Mouse (Mus musculus) gastrocnemius, postnatal 10 days (tissue): ENCODE measurements at regions not wholly inside any gene's neighbourhood (a gene's known extent, or its start where the extent isn't known, plus 50 kb on each side); places are given as distances from the start of the nearest gene placed in this dataset.

Source experiments
- DNase-seq: peaks from one replicate; pipeline ENCODE4 v3.0.0; 2021; ENCODE audit warnings: mixed read lengths

DNA sequence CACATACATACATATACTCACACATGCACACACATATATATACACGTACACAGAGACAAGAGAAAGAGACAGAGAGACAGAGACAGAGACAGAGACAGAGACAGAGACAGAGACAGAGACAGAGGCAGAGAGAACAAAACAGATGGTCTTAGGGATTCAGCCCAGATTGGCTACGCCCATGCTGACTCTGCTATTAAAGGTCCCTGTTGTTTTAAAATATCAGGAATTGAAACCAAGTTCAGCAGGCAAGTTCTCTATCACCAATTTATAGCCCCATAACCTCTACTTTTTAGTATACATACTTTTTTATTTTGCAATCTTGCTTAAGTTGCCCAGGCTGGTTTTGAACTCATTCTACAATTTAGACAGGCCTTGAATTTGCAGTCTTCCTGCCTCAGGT is 115.9 kb downstream of the Zfp36l2 start:
- DNase-seq, result no peak

- DNase-seq, result no peak
Observed at GRCm38 (mm10) chr17:84070596-84070995, 117.2 kb downstream of the Zfp36l2 start.

GRCm38 (mm10) chr17:84067102-84067501 is 120.6 kb downstream of the Zfp36l2 start:
- DNase-seq, result no peak

DNA sequence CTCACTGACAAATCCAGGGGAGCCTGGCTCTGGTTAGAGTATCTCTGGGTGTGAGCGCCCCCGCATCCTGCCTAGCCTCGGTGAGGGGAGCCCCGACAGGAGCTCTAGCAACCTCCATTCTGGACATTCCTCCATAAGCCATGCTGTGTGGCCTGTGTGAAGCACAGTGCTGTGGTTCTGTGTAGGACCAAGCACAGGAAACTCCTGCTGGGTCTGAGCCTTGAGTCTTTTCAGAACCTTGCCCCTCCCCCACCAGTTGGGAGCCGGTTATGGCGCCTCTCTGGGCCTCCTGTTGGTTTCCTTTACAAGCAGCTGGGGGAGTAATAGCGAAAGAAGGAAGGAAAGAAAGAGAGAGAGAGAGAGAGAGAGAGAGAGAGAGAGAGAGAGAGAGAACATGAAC is 124.0 kb downstream of the Zfp36l2 start:
- no peak for DNase-seq

DNA sequence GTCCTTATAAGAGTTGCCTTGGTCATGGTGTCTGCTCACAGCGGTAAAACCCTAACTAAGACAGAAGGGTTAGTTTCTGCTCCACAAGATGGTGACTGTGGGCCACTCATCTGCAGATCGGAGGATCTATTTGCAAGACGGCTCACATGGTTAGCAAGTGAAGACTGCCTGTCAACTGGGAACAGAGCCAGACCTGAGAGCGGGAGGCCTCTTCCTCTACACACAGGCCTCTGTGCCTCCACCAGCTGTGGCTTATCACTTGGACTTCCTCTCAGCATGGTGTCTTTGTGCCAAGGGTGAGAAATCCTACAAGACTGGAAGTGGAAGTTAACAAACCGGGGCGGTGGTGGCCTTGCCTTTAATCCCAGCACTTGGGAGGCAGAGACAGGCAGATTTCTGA is 126.1 kb downstream of the Zfp36l2 start:
- no peak for DNase-seq

GRCm38 (mm10) chr17:84056469-84056868 is 131.3 kb downstream of the Zfp36l2 start:
- no peak for DNase-seq

- DNase-seq, result no peak
Observed at GRCm38 (mm10) chr17:84052437-84052836, 135.3 kb downstream of the Zfp36l2 start.

GRCm38 (mm10) chr17:84051212-84051611 is 136.5 kb downstream of the Zfp36l2 start:
- DNase-seq, result no peak

DNA sequence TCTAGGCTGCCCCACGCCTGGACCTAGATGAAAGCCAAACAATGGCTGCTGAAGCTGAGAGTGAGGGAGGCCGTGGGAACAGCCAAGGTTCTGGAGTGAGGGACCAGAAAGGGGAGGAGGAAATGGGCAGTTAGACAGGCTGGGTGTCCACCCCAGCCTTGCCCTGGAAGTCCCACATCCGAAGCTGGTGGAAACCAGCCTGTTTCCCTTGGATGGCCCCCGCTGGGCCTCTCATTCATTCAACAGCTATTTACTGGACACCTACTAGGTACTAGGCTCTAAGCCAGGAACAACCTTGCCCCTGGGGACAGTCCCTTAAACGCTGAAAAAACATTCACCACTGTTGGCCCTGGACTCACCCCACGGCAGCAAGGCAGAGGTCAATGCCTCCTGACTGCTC is 139.2 kb downstream of the Zfp36l2 start:
- DNase-seq, result no peak

DNA sequence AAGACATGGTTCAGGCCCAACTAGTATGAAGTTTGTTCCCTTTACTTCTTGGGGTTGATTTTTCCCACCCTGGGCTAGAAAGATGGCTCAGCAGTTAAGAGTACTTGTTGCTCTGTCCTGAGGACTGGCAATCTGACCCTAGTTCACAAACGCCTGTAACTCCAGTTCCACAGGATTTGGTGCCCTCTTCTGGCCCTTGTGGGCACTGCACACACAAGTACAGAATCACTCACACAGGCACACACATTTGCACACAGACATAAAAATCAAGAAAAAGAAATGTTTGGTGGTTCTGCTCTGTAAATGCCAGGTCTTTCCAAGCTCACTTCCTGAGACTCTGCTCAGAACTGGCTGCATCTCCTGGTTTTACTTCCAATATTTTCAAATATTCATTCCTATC is 140.2 kb downstream of the Zfp36l2 start:
- no peak for DNase-seq

- DNase-seq, result no peak
Observed at GRCm38 (mm10) chr17:84045812-84046211, 141.9 kb downstream of the Zfp36l2 start.

DNA sequence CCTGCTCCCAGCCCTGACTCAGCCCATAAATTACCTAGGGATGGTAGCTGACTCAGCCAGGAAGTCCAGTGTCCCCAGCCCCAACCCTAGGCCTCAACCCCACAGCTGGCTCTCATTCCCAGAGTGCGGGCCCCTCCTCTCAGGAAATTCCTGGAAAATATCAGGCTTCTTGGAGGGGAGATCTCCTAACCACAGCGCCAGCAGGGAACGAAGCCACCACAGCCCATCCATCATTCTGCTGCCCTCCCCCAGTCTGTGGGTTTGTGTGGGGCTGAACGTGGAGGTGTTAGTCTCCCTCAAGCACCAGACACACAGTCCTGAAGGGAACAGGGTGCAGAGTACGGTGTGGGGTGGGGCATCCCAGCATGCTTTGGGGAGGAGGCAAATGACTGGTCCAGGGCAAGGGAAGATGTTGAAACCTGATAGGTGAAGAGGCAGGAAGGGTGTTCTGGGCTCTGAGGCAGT is 143.2 kb downstream of the Zfp36l2 start:
- DNase-seq, result no peak

DNA sequence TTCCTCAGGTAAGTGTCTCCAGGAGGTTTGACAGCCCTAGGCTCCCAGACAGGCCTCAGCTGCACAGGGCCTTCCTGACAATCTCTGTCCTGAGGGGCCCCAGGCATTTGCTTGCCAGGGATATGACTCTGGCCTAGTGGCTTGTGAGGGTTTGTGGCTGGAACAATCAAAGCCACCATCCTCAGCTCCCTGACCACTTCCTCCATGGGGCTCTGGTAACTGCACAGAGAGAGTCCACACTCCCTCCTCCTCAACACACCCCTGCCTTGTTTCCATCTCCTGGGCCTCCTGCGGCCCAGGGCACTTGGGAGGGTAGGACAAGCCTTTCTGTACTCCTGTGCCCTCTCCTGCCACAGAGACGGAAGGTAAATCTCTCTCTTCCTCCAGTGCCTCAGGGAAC is 144.6 kb downstream of the Zfp36l2 start:
- DNase-seq, result no peak

DNA sequence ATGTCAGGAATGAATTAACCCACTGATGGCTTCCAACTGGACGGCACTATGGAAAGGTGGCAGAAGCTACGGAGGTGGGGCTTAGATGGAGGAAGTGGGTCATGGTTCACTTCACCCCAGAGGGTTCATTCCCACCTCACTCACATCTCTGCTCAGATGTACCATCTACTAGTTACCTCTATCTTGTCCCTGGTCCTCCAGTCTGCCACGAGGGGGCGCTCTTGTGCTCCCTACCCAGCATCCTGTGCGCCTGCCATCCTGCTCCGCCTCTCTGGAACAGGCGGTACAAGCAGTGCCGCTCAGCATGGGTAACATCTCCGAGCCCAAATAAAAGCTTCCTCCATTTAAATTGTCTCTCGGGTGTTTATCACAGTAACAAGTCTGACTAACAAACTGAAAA is 148.3 kb downstream of the Zfp36l2 start:
- DNase-seq, result no peak

- peak; percentile 69 for DNase-seq
Observed at GRCm38 (mm10) chr17:84037580-84038304, 150.0 kb downstream of the Zfp36l2 start.

DNA sequence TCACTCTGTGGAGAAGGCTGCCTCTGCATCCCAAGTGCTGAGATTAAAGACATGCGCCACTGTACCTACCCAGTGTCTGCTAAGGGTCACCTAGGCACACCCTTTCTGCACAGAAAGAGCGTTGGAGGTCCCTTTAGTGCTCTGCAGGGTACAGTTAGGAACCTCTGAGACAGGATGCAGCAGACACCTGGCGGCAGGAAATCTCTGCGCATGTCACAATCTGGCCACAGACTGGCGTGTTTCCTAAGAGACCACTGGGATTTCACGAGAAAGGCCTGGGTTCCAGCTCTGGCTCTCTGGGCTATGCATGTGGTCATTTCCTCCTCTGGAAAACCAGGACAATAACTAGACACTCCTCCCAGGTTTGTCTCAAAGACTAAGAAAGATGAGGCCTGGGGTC is 151.7 kb downstream of the Zfp36l2 start:
- no peak for DNase-seq

DNA sequence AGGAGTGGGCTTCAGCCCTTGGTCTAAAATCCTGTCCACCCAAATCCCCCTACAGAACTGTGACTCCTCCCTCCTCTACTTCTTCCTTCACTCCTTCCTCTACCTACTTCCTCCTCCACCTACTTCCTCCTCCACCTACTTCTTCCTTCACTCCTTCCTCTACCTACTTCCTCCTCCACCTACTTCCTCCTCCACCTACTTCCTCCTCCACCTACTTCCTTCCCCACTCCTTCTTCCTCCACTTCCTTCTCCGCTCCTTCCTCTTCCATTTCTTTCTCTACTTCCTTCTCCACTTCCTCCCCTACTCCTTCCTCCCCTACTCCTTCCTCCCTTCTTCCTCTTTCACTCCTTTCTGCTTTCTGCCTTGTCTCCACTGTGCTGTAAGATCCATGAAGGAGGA is 152.9 kb downstream of the Zfp36l2 start:
- no peak for DNase-seq

GRCm38 (mm10) chr17:84032441-84032840 is 155.3 kb downstream of the Zfp36l2 start:
- DNase-seq, result no peak

- no peak for DNase-seq
Observed at GRCm38 (mm10) chr17:84031833-84032232, 155.9 kb downstream of the Zfp36l2 start.

- DNase-seq, result no peak
Observed at GRCm38 (mm10) chr17:84031381-84031780, 156.4 kb downstream of the Zfp36l2 start.

DNA sequence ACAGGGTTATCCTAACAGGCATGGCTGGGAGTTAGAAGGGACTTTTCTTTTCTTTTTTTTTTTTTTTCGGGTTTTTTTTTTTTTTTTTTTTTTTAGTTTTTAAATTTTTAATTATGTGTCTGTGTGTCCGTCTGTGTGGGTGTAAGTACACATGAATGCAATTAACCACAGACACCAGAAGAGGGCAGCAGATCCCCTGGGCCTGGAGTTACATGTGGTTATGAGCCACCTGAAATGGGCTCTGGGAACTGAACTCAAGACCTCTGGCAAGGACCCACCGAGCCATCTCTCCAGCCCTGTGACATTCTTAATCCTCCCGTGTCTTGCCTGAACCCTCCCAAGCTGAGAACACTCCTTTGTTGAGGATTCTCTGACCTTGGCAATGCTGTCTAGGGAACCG is 157.0 kb downstream of the Zfp36l2 start:
- DNase-seq, result no peak

DNA sequence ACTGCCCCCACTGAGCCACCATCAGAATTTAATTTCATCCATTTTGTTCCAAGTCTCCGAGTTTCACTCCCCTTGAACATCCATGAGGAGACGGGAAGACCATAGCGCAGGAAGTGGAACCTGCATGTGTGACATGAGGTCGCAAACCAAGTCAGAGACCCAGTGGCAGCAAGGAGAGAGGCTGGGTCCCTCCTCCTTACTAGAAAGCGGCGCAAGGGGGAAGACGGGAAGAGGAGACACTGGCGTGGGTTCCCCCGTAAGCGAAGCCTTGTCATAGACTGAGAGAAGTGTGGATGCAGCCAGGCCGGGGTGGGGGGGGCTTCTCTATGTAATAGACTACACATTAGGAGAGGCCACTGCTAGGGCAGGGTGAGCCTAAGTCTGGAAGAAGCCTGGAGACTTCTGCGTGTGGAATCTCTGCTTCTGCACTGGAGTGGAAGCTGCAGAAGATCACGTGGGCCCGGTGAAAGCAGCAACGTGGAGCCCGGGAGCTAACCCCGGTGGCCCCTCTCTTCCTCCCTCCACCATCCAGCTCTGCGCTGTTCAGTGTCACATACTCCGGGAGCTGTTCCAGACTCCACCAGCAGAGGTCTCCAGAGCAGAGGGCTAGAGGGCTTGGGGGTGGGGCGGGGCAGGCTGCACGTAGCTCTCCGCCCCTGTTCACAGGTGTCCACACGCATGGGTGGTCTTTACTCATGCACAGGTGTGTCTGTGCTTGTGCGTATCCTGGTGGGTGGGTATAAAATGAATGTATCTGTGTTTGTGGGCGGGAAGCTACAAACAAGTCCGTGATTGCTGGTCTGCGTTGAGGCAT is 159.4 kb downstream of the Zfp36l2 start:
- peak; percentile 94 for DNase-seq

GRCm38 (mm10) chr17:84027275-84027674 is 160.5 kb downstream of the Zfp36l2 start:
- DNase-seq, result no peak

GRCm38 (mm10) chr17:84026110-84026509 is 161.6 kb downstream of the Zfp36l2 start:
- no peak for DNase-seq
